Mouse (Mus musculus): ENCODE measurements around the gene Rnf11.

The Rnf11 gene

GRCm38 (mm10) chr4:109412233-109412632, 72.3 kb downstream of the Rnf11 start:
- peak; percentile 37 for DNase-seq (ENCODE audit: low read depth, low spot score)

- DNase-seq (ENCODE audit: low read depth, low spot score), result peak; percentile 66
These were observed 73.1 kb downstream of the Rnf11 start for GRCm38 (mm10) chr4:109411377-109411967.

GRCm38 (mm10) chr4:109410681-109411376, 73.7 kb downstream of the Rnf11 start:
- DNase-seq (ENCODE audit: low read depth, low spot score), result peak; percentile 76

- no peak for DNase-seq (ENCODE audit: low read depth, low spot score)
These were observed 76.6 kb downstream of the Rnf11 start for GRCm38 (mm10) chr4:109407701-109408485.

GRCm38 (mm10) chr4:109407176-109407520, 77.4 kb downstream of the Rnf11 start:
- DNase-seq (ENCODE audit: low read depth, low spot score), result no peak

GRCm38 (mm10) chr4:109406486-109407175, 77.9 kb downstream of the Rnf11 start, which contains the start of gene Ttc39a:
TSS of gene Ttc39a (plus strand) at chr4:109406623.
- peak; percentile 58 for DNase-seq (ENCODE audit: low read depth, low spot score)

GRCm38 (mm10) chr4:109406054-109406485, 78.5 kb downstream of the Rnf11 start:
- peak; percentile 80 for DNase-seq (ENCODE audit: low read depth, low spot score)

- no peak for DNase-seq (ENCODE audit: low read depth, low spot score)
These were observed 79.1 kb downstream of the Rnf11 start for GRCm38 (mm10) chr4:109405415-109405814.

- peak; percentile 38 for DNase-seq (ENCODE audit: low read depth, low spot score)
These were observed 79.6 kb downstream of the Rnf11 start for GRCm38 (mm10) chr4:109404908-109405307.

GRCm38 (mm10) chr4:109401176-109401689, 83.3 kb downstream of the Rnf11 start:
- no peak for DNase-seq (ENCODE audit: low read depth, low spot score)

Measured in c-Kit-negative CD71-positive TER-119-positive erythroid progenitor cells, embryonic 14.5 days (primary cell).